Mouse (Mus musculus) left cerebral cortex, postnatal 25 days (tissue): Measurements from ENCODE around the gene Fgfr2. TPM values are rescaled to one million over a fixed set of nuclear protein-coding genes. Genes with fewer than 3 reads are reported as not detected.

ENCODE experiments used
- DNase-seq, 2 experiments: peaks; one replicate each; pipeline ENCODE4 v3.0.0; 2022; ENCODE audit warnings: low spot score in 2 of 2, mixed read lengths in 1 of 2
- intact Hi-C: fragments of 180-260 bp; cut with DNase I; formaldehyde crosslinking; loops from one replicate; pipeline ENCODE4 v1.15.1; 2025
- total RNA-seq, 2 experiments: library from RNA; stranded (reverse); gene quantifications; 2 replicates each; pipeline ENCODE4 v1.2.3; 2021

The Fgfr2 gene
- total RNA-seq, 2 experiments from 2014 or later: 37.1 to 42.0 TPM

DNA sequence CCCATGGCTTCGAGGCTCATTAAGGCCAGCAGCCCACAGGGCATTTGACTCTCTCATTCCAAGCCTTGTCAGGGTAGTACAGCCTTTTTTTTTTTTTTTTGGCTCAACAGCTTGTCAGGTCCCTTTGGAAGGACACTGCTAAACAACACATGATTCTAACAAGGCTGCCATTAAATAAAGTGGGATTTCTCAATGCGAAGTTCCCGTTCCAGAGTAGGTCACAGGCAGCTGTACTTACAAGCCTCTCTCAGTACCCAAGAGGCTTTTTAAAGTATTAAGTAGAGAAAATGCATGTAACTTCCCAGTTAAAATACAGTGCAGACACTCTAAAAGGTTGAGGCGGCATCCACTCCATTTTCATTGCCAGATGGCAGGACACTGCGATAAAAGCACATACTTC lies 29.4 kb downstream of the Fgfr2 start:
- no peak for DNase-seq
- intact Hi-C loops: no loop called here

DNA sequence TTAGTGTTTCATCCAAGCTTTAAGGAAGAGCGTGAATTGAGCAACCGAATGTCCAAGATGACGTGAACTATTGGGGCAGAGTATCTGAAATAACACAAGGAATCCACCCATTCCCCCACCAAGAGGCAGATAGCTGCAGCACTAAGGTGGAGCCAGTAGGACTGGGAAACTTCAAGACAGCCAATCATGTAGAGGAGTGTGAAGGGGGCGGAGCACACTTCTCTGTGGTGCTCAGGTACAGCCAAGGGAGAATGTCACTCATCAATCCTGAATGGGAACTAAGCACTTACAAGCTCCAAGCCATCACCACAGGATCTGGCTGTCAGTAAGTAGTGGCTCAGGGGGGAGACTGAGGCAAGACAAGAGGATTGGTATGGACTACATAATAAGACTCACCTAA lies 32.5 kb downstream of the Fgfr2 start:
- intact Hi-C loops: no loop called here
- DNase-seq: no peak

DNA sequence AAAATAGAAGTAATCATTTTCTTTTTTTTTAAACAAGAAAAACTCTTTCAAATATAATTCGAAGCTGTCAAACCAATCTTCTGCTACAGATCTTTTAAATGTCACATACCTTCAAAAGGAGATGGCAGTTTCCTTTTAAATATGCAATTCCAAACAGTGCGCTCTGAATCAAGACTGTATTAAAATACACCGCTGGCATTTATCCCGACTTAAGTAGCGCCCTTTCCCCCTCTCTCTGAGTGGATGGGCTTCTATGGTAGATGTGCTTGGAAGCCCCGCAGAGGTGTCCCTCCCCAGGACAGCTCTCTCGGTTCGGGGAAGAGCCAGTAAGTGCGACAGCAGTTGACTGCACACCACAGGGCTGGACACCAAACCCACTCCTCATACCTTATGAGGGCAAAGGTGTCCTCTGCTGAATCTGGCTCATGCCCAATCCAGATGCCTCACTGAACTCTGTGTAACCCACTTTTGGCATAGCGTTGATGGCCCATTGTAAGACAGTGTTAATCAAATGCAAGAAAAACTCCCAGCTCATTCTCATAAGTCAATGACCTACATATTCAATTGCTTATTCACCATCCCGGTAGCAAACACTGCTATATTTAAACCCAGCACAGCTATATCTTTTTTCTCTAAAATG lies 33.4 kb downstream of the Fgfr2 start:
- intact Hi-C loops: no loop called here
- DNase-seq: no peak

DNA sequence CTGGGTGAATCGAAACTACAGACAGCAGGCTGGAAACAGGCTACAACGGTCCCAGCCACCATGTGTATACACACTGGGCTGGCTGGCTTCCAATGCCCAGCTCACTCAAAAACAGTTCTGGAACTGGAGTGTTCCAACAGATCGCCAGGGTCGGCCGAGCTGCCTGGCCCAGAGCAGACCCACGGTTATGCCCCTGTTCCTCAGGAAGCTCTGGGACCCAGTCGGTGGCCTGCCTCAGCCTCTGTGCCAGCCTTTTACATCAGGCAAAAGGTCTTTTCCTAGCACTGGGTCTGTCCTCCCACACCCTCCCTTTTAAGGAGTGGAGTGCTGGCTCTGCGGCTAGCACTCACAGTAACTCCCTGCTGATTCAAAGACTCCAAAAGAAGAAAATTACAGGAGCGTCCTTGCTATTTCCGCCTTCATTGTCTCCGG lies 34.3 kb downstream of the Fgfr2 start:
- peak; percentile 65 to 78 for DNase-seq
- intact Hi-C loops: no loop called here

DNA sequence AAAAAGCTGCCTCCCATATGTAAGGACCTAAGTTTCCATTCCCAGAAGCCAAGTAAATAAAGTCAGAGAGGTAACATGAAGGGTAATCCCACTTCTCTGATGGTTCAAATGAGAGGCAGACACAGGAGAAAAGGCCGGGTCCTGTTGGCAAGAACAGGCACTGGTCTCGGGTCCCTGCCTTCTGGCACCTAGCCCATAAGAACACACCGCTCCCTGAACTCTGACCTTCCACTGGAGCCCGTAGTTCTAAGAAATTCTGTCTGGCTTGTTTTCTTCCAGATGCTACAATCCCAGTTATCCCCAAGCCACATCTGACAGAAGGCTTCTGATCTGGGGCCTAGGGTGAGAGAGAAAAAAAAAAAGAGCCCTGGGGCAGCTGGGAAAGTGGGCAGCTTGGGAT lies 34.7 kb downstream of the Fgfr2 start:
- no peak for DNase-seq
- intact Hi-C loops: no loop called here

DNA sequence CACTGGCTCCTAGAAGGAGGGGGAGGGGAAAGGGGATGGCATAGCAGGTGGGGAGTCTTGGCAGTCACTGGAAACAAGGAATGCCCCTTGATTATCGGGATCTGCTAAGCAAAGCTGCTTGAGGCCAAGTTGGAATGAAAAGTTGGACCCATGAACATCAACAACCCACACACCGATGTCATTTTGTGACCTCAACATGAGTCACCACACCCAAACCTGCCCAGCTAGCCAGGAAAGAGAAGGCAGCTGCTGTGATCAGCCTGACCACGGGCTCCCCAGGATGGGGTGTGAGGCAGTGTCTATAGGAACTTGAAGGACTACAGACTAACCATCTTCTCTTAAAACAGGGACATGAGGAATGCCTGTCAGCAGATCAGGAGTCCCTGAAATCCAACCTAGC lies 37.7 kb downstream of the Fgfr2 start:
- DNase-seq: no peak
- intact Hi-C loops: no loop called here

DNA sequence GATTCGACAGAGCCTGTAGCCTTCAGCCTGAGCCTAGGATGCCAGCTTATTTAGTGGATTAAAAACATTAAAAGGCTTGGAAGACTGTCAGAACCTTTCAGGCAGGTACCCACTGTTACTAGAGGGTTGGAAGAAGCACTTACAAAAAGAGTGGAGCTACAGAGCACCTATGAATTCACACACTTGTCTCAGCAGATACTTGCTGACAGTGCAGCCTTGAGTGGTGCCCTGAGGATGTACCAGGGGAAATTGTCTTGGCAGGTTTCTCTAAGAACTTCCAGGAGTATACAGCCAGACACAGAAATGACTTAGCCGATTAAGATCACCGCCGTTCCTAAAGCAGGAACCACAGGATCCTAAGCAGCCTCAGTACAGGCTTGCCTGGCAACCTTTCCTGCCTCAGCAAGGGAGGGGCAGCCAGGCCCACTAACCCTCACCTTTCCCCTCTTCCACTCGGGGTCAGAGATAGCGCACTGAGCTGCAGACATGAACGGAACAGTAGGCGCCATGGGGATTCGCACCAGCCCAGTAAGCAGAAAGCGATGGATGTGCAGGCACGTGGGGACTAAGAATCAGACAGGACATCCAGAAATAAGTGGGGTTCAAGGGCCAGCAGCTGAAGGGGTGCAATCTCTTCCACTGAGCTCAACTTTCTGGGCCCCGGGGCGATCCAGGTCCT lies 39.1 kb downstream of the Fgfr2 start:
- intact Hi-C loops: no loop called here
- DNase-seq: no peak

DNA sequence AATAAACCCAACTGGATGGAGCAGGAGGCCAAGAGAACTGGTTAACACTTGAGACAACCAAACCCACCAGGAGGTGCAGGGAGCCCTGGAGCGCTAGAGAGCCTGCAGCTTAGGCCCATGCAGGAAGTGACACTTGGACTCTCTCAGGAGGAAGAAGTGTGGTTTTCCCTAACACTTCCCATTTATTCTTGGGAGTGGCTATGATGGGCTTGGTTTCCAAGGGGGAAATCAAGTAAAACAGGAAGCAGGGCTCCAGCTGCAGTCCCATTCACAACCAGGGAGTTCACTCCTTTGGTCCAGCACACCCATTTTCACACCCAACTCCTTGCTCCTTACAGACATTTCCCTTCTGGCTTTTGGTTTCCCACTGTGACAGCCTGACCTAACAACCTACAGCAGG lies 44.2 kb downstream of the Fgfr2 start:
- no peak for DNase-seq
- intact Hi-C loops: no loop called here

DNA sequence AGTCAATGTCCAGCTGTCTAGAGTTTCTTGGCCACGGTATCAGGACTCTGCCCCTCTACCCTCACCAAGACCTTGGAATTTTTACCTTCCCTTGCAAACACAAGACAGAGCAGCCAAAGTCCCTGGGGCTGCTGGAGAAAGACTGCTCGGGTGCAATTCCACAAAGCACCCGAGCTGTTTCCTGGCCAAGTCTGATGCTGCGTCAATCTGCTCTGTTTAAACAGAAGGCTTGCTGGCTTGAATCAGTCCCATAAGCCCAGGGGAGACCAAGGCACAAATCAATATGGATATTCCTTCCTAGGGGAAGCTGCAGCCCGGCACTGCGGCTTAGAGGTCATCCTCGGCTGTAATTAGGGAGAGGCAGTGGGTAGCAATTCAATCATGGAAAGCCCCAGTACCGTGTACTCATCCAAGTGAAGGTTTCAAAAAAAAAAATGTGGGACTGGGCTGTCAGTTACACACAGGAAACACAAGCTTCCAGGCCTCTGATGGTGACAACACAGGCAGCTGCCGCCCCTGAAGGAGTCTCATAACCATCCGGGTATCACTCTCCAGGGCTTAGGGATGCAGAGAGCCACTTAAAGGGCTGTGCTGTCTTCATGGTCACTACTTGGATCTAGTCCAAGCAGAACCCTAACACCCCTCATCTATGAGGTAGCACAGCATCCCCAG lies 48.6 kb downstream of the Fgfr2 start:
- intact Hi-C loops: no loop called here
- DNase-seq: no peak

DNA sequence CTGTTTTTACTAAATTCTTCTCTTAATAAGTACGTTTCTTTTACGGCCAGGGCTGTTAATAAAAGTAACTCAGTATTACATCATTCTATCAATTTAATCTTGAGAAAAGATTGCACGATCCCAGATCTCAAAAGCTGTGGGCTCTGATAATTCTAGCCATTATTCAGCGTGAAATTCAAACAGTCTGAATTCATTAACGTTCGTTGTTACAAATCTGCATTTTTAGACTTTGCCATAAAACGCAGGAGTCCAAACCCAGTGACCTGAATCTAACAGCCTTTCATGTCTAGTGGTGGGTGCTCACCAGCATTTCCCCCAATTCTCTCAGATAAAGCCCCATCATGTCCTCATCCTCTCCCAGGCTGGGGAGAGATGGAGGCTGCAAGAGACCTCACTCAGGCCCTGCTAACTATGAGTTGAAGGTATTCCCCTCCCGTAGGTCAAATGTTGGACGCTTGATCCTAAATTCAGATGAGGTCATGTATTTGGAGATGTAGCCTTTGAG lies 50.0 kb downstream of the Fgfr2 start:
- no peak for DNase-seq
- intact Hi-C loops: no loop called here

DNA sequence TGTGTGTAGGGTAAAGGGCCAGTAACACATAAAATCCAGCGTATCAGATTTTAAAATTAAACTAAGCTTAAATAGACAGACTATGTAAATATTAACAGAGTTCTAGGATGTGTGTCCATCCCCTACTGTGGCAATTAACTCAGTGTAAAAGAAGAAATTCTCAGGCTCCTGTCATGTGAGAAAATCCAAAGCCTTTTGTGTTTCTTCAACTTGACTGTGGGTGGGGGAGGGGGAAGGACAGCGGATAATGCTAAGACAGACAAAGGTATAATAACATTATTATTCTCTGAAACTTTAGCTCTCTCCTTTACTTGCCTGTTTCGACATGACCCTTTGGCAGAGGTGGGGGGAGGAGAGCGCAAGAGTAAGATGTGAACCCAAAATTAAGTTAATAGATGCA lies 50.6 kb downstream of the Fgfr2 start:
- DNase-seq: no peak
- intact Hi-C loops: no loop called here

DNA sequence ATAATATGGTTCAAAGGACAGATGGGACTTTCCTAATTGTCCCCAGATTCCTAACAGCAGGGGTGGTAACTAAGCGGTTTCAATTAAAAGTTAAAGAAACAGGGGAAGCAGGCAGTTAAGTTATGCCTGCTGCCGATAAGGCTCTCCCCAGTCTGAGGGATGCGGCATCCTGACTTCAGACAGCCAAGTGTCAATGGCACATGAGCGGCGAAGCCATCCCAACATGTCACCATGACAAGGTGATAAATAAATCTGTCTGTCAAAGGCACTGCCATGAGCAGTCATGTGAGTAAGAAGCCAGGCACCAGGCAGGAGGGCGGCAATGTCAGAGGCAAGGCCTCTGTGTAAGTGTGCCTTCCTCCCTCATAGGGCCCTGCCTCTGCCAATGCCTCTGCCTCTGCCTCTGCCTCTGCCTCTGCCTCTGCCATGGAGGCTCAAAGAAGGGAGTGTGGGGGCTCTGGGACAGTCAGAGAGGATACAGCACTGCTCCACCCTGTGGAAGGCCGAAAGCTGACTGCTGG lies 55.8 kb downstream of the Fgfr2 start:
- DNase-seq: no peak
- intact Hi-C loops: no loop called here

DNA sequence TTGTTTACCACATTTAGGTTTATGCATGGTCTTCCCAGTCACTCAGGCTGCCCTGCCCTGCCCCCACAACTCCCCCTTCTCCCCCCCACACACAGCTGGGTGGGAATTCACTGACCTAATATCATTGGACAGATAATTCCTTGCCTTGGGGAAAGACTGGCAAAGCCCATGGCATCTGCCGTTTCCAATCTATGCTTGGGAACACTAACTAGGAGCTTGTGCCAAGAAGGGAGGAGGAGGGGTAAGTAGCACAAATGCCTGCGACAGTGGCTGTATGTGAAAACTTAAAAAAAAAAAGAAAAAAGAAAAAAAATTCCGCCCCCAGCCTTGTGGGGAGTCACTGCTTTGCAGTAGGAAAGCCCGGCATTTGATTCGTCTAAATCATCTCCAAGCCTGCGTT lies 56.4 kb downstream of the Fgfr2 start:
- intact Hi-C loops: no loop called here
- DNase-seq: peak; percentile 48 to 89

DNA sequence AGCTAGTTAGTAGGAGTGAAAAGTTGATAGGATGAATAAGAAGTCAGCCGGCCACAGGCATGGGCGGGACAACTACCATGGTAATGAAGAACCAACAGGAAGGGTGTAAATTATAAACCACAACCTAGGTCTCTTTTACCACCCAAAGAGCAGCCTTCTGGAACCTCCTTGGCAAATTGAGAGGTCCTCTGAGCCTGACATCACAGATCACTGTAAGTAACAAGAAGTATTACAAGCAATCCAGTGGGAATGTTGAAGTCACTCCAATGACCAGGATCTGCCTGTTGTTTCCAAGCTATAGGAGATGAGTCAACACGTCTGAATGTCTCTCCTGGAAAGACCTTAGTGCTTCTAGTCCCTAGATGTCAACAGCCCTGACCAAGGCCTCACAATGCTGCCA lies 61.1 kb downstream of the Fgfr2 start:
- intact Hi-C loops: no loop called here
- DNase-seq: no peak

DNA sequence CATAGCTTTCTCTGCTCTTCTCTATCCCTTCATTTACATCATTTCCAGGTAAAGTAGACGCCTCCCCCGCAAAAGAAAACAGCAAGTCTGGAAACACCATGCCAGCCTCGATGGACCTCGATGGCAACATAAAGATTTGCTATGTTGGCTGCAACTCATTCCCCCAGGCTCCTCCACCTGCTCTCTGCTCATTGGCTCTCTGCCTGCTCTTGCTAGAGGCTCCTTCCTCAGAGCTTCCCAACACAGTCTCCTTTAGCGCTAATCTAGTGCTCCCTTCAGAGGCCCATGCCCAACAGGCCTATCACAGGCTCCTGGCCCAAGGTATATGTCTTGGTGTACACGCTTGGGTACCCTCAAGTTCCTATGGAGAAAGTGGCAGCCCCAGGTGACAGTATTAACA lies 63.0 kb downstream of the Fgfr2 start:
- no peak for DNase-seq
- intact Hi-C loops: no loop called here

DNA sequence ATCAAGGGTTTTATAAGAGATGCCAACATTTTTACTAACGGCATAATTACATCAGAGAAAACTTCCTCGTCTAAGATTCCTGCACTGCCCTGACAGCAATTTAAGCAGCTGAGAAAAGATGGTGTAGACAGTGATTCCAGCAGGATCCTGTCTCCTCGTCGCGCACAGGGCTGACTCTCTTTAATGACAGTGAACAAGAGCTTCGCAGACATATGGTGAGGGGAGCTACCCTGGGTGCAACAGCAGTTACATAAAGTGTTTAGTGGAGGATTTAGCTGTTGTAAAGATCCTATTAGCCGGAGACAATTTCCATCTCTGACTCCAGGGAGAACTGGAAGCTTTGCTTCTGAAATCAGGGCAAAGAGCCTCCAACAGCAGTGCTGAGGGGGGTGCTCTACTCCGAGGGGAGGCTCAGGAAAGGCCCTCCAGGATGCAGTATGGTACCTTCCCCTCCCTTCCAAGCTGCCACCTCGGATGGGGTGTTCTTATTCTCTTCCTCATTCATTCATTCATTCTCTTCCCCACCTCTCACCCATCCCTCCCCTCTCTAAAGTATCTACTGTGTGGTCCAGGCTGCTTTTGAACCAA lies 63.5 kb downstream of the Fgfr2 start:
- peak in 1 of 2 experiments; percentile 35 for DNase-seq
- intact Hi-C loops: no loop called here

DNA sequence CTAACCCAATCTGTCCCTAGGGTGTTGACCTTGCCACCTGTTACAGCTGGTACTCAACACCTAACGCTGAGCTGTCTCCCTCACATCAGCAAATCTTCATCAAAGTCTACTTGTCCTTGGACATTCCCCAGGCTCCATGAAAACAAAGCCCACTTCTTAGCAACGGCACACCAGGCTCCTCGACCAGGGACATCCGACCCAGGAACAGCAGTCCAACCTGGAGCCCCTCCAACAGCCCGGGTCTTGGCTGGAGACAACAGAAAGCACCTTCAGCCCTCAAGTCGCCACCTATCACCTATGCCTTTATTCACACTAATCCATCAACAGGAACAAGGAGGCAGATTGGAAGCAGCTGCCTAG lies 64.0 kb downstream of the Fgfr2 start:
- no peak for DNase-seq

DNA sequence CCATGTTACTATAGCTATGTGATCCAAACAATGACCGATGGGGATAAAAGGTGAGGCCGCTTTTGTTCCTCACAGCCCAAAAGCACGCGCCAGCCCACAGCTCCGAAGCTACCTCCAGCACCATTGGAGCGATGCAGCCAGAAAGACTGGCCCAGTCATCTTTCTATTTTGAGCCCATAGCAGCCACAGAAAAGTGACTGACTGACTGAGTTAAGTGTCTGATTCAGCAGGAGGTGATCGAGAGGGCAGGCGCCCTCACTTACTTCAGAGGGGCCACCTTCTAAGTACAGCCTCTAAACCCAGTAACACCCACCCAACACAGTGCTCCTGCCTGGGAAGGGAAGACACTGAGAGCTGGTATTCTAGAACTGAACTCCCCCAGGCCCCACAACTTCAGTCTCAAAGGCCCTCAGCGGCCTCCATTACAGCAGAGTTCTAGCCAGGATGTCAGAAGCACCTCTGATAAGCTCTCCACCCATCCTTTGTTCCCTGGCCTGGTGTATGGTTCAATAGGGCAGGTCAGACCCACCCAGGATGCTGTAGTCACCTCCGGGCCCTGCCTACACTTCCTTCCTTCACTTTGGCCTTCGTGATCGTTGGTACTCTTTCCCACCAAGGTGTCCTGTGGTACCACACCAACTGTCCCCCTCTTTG lies 64.5 kb downstream of the Fgfr2 start:
- no peak for DNase-seq
- intact Hi-C loops: no loop called here

More for the DNA sequence above, 64.0 kb downstream of the Fgfr2 start:
- intact Hi-C loops: no loop called here

DNA sequence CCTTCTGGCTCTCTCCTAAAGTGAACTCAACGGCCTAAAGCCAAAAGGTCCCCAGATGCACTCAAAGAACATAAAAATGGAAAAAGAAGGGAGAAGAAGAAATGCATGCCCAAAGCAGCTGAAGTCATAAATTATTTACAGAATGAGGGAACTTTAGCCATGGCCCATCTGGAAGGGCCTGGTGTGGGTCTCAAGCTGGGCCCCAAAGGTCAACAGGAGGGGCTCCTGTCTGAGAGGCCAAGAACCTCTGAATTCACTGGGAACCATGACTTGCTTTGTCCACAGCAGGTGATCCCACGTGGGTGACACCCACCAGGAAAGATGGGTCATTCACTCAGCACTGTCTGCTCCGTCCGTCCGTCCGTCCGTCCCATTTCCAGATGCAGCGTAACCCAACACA lies 66.2 kb downstream of the Fgfr2 start:
- DNase-seq: no peak
- intact Hi-C loops: no loop called here

DNA sequence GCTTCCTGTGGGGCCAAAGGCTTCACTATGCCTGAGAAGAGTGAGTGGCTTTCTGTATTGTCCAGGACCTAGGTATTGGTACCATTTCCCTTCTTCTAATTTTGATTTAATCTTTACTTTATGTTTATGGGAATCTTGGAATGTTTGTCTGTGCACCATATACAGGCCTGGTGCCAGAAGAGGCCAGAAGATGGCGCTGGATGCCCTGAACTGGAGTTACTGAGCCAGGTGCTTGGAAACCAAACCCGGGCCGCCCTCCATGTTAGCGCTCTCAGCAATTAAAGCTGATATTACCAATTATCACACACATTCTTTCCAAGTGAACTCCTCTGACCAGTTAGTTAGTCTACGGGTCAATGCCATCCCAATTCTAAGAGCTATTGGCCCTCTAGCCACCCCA lies 68.7 kb downstream of the Fgfr2 start:
- intact Hi-C loops: no loop called here
- no peak for DNase-seq
